Mouse (Mus musculus) ES-CJ7 (cell line): ENCODE data around the gene Tas2r103.

ENCODE experiments used
- DNase-seq: peaks from one replicate; pipeline ENCODE4 v3.0.0; 2011; ENCODE audit warnings: low read depth, low spot score

Tas2r103 gene

GRCm38 (mm10) chr6:133037001-133037400 is at the start of gene Tas2r103:
Tas2r103 (minus strand) TSS chr6:133037101.
- no peak for DNase-seq

- no peak for DNase-seq
These were observed 18.8 kb upstream of the Tas2r103 start, which contains the start of gene Tas2r140 for GRCm38 (mm10) chr6:133055716-133056115. Tas2r140 (minus strand) TSS chr6:133055816.
